Mouse (Mus musculus): ENCODE results near the gene Rangap1.
"Not testable (repeated sequence)": the region's sequence is repeated elsewhere in the genome, so short reads cannot be mapped to it uniquely, and the experiment has no call there.

The Rangap1 gene

DNA sequence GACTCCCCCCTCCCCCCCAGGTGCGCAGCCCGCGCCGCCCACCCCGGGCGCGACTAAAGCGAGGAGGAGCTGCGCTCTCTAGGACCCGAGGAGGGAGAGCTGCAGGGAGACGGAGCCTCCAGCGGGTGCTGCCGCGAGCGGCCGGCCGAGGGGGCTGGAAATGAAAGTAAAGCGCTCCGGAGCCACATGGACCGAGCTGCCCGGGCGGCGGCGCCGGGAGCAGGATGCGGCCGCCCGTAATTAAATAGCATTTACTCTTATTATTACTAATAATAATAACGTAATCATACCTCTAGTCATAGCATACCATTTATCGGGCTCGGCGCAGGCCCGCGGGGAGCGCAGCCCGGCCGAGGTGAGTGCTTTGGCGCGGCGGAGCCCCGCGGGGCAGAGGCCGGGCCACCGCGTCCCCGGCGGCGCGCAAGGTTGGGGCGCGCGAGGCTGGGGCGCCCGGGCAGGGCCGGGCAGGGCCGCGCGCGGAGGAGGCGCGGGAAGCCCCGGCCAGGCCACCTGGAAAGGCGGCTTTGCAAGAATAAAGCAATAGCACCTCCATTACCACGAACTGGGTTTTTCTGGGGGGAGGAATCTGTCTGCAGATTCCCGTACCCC lies at the start of gene Rangap1, which contains the start of gene Zc3h7b:
Gene Rangap1 (minus strand): TSS at position 539 of the 609 bp plus-strand sequence.
Gene Zc3h7b (plus strand): TSS at position 66 of the 609 bp plus-strand sequence.
- peak; percentile 69 to 73 for DNase-seq

DNA sequence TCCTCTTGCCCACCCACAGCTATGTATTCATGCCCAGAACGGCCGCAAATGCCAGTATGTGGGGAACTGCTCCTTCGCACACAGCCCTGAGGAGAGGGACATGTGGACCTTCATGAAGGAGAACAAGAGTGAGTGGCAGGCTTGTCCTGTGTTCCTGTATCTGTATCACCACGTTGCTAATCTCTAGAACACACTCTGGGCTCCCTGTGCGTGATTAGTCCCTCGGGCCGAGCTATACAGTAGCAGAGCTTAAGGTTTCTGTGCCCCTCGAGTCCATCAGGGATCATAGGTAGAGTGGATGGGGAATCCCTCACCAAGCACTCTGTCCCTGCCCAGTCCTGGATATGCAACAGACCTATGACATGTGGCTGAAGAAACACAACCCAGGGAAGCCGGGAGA lies 47.1 kb upstream of the Rangap1 start:
- no peak for DNase-seq

DNA sequence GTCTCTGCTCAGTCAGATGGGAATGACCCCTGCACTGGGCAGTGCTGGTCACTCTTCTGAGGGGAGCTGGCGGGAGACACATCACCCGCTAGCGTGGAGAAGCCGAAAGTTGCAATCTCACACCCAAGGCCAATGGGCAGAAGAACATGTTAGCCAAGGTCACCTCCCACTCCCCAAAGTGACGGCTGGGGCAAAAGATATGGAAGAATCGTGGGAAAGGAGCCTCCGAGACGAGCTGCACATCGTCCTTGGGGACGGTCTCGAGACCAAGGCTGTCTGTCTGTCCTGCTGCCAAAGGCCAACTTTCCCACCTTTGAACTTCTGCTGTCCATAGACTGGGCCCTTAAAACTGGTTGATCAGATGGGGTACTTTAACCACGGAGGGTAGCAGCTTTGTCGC lies 42.2 kb upstream of the Rangap1 start:
- DNase-seq, result no peak

DNA sequence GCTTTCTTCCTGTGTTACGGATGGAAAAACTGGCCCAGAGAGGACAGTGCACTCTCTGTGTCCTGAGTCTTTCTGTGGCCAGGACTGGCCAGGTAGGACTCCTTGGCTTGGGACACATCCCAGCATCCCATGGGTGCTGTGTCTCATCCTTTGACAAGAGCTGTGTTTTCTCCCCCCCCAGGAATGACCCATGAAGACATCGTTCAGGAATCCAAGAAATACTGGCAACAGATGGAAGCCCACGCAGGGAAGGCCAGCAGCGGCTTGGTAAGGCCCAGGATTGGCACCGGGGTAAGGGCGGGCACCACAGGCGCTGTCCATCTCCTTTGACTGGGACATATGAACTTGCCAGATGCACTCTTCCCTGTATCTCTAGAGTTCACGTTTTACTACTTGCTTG lies 40.4 kb upstream of the Rangap1 start:
- peak; percentile 54 to 60 for DNase-seq

DNA sequence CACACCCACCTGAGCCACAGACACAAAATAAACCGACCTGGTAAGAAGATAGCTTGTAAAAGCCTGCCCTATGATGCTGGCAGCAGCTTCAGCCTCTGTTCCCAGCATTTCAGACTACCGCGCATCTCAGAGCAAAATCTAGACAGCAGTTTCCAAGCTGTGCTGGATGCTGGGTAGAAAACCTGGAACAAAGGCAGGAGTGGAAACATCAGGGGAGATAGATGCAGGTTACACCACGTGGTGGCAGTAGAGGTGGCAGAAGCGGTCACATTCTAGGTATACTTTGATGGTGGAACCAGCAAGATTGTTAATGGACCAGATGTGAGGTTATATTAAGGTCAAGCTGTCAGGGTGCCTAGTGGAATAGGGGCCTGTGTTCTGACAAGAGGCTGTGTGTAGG lies 39.4 kb upstream of the Rangap1 start:
- DNase-seq, result peak; percentile 53 to 56

DNA sequence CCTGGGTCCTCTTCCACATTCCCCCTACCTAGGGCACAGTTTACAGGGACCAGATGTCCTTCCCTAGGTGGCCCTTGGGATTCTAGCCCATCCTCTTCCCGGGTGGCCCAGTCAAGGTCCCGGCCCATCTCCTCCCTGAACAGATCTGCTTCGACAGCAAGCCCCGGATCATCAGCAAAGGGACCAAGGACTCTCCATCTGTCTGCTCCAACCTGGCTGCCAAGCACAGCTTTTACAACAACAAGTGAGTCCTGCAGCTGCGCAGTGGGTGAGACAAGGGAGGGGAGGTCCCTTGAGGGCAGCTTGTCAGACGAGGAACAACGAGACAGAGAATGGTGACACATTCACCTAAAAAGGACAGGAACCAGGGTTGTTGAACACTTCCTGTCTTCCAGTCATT lies 36.5 kb upstream of the Rangap1 start:
- DNase-seq, result peak; percentile 47 to 56

DNA sequence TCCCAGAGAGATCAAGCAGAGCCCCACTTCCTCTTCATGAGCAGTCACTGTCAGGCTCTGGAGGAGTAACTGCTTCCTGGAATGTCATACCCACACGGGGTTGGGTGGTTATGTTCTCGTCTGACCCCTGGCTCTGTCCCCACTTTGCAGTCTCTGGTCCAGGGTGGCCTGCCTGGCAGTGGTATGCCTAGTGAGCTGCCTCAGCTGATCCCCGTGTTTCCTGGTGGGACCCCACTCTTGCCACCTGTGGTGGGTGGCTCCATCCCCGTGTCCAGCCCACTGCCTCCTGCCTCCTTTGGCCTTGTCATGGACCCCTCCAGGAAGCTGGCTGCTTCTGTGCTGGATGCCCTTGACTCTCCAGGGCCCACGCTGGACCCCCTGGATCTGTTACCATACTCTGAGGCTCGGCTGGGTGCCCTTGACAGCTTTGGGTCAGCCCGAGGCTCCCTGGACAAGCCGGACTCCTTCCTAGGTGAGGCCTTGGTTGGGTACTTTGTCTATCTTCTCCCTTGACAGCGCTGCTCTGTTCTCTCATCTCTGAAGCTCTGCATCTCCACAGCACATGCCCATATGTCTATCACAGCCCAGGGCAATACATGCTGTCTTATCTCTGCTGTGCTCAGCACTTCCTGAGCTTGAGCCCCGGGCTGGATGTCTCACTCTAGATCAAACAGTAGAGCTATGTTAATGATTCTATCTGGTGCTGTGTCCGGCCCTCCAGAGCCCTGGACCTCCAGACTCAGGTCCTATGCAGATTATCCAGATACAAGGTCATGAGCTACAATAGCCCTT lies 31.5 kb upstream of the Rangap1 start:
- DNase-seq, result no peak

DNA sequence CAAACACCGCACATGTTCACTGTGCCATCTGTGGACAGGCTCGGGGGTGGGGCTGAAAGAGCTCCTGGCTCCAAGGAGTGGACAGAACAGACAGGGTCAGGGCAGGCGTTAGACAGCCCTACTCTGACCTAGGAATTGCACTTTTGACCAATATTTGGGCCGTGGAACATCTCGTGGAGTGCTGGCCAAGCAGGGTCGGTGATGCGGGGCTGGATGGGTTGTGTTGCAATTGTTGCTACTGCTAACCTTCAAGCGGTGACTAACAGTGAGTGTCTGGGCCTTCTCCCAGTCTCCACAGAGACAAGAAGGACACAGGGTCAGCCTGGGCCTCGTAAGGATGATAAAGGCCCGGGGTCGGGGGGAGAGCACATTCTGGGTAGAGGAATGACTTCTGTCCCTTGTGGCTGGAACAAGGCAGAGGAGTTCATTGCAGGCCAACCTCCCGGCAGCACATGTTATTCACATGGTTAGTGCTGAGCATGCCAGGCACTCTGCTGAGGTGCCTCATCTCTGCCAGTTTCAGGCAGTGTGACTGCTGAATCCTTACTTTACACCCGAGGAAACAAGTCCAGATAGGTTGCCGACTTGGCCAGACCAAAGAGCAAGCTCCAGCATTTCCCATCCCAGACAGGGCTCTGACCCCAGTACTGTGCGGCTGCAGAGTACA lies 29.3 kb upstream of the Rangap1 start:
- peak; percentile 57 to 58 for DNase-seq

DNA sequence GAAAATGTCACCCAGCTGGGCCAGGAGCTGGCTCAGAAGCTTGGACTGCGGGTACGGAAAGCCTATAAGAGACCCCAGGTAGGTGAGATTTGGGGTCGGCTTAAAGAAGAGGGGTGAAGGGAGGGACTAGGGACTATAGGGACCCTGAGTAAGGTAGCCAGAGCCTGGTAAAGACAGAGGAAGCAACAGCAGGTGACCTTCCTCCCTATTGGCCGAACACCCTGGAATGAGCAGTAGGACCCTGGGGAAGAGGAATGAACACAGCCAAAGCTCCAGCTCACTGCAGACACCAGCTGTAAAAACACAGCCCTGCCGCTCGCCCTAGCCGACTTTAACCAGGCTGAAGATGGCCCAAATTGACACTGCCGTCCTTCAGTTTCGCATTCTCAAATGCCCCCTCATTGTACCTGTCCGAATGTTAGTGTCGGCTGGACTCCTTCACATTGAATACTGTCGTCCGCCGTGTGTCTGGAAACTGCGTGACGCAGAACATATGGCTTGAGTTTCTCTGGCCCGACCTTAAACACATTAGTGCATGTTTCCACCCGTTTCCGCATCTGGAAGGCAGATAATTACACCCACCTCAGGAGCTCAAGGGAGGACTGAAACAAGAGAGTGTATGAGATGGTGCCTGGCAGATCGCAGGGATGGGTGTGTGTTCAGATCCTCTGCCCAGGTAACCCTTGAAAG lies 27.2 kb upstream of the Rangap1 start:
- no peak for DNase-seq

DNA sequence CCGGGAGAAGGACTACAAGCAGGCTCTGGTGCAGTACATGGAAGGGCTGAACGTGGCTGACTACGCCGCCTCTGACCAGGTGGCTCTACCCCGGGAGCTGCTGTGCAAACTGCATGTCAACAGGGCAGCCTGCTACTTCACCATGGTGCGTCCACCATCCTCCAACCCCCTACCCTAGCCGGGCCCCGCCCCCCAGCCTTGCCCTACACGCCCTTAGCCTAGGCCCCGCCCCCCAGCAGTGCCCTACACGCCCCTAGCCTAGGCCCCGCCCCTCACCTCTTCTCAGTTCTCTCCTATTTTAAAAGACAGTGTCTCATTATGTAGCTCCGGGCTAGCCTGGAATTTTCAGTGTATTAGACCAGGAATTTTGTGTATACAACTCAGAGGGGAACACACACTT lies 23.7 kb upstream of the Rangap1 start:
- DNase-seq, result no peak

DNA sequence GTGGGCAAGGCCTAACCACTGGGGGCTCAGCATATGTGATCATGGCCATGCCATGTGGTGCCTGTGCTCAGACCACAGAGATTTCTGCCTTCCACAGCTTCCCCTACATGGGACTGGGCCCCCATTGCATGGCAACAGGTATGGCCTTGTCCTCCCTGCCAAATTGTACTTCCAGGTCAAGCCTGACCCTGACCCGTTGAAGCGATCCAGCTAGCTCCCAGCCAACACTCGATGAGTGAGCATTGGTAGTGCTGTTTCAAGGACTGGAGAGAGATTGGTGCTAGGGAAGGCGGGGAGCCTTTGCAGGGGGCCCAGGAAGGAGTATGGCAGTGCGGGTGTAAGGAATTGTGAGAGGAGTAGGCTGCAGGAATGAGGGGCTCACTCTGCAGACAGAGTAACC lies 21.1 kb upstream of the Rangap1 start:
- DNase-seq, result no peak

DNA sequence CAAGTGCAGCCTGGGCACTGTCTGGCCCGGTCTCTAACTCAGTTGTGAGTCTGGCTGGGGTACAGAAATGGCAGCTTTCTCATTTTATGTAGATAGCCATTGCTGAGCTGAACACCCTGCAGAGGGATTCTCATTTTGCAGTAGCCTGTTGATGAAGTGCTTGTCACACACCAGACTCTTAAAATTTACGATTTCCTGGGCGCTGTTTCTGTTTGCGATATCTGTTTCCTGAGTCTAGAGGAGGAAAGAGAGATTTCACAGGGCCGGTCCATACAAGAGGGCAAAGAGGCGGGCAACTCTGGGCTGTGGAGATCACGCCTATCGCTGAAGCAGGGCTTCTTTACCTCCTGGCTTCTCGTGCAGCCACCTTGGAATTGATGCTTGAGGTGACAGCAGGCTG lies 20.3 kb upstream of the Rangap1 start:
- DNase-seq, result no peak

DNA sequence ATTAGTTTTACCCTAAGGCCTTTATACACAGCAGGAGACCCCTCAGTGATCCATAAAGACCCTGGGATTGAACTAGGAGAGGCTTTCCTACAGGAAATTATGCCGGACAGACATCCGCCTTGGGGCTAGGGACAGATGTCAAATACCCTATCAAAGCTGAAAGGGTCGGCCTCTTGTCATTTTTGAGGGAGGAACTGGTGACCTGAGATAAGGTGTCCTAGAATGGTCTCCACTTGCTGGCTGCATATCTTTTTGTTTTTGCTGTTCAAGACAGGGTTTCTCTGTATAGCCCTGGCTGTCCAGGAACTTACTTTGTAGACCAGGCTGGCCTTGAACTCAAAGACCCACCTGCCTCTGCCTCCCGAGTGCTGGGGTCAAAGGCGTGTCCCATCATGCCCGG lies 19.2 kb upstream of the Rangap1 start:
- DNase-seq, result no peak

DNA sequence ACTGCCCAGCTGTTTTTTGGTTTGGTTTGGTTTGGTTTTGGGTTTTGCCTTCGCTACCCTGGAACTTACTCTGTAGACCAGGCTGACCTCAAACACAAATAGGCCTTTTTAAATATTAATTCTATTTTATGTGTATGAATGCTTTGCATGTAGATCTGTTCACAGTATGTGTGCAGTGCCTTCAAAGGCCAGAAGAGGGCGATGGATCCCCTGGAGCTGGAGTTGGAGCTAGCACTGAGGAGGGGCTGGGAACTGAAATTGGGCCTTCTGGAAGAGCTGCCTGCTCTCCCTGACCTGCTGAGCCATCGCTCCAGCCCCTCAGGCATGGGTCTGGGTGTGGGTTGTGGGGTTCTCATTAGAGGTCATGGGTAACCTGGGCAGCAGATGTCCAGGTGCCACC lies 16.6 kb upstream of the Rangap1 start:
- no peak for DNase-seq

DNA sequence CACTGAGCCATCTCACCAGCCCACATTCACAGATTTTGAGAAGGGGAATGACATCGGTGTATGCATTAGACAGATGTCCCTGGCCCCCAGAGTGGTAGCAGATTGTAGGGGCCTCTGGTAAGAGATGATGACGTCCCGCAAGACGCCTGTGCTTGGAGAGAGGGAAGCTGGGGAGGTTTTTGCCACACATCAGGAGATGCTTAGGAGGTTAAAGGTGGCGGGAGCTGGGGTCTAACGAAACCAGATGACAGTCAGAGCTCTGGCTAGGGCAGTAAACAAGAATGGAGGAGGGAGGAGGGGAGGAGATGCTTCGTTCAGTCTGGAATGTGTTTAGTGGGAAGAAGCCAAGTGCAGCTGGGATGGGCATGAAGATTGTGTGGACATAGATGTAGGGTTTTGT lies 16.1 kb upstream of the Rangap1 start:
- DNase-seq, result no peak

DNA sequence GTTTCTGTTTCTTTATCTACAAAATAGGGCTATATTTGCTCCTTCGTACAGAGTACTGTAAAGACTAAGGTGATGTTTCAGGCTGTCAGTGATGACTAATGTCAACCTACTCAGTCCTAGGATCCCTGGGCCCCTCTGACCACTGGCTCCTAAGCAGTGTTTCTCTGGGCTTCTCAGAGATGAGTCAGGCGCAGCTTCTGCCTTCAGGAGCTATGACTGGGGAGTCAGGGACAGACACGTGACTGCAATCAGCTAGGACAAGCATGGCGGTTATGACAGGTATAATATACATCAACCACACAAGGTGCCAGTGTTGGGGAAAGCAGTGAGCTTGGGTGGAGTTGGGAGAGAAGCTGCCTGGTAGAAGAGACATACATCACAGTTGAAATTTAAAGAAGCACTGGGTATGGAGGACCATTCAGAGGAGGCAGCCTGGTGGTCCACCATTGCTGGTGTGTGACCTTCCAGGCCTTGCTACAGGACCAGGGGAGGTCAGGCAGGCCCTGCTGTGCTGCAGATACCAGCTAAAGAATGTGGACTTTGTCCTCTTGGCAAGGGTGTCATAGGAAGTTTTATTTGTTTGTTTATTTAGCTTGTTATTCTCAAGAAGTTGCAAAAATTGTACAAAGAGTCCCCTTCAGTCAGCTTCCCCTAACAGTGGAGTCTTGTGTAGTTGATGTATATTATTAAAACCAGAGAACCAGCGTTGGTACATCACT lies 15.2 kb upstream of the Rangap1 start:
- no peak for DNase-seq

DNA sequence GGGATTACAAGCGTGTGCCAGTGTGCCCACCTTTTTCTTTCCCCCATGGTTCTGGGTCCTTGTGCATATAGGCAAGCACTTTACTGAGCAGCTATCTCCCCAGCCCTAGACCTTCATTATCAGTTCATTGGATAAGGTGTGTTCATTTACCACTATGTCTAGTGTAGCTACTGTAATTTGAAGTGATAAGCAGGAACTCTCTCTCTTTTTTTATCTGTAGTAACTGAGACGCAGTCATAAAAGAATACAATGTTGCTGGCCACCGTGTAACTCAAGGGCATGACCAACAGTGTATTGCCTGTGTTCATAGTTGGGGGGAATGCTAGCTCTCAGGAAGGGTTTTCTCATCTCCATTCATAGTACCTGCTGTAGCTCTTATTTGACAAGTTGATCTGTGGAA lies 14.2 kb upstream of the Rangap1 start:
- no peak for DNase-seq

DNA sequence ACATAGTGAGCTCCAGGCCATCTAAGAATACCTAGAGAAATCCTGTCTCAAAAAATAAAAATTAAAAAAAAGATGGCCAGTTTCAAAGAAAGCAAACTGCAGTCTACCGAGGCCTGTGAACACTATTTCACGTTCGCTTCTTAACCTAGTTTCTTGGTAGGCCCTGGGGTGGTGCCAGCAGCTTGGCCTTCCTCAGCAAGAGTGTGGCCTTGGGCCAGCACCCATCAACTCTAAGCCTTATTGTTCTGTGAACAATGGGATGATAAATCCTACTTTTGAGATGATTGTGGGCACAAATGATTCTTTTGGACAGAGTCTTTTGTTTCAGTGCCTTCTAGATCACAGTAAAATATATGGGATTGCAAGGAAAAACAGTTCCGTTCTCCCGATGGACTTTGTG lies 13.4 kb upstream of the Rangap1 start:
- DNase-seq, result peak; percentile 68 to 71

DNA sequence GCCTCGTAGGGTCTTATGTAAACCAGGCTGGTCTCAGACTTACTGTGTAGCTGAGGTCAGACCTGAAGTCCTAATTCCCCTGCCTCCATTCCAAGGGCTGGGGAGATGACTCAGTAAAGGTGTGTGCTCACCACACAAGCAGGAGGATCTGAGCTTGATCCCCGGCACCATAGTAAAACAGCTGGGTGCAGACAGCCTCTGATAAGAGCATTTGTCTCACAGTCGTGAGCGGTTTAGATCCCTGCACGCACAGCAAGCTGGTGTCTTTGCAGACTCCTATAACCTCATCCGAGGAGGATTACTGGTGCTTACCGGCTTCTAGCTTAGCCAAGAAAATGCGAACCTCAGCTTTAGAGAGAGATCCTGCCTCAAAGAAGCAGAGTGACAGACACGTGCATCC lies 8.3 kb upstream of the Rangap1 start:
- no peak for DNase-seq

DNA sequence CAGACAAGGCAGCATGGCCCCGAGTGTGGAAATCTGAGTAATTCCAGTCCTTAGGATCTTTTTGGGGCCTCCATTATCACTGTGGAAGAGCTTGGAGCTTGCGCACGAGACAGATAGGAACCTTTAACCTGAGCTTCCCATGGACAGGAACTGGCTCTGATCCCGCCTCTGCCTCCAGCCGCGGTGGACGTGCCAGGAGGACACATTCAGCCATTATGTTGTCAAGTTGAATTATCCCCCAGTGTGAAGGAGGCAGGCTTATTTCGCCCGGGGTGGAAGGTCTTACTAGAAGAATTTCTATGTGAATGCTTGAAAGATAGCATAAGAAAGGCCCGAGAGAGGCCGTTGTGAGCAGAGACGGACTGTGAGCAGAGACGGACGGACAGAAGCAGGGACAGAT lies 4.4 kb upstream of the Rangap1 start:
- peak; percentile 61 to 65 for DNase-seq

DNA sequence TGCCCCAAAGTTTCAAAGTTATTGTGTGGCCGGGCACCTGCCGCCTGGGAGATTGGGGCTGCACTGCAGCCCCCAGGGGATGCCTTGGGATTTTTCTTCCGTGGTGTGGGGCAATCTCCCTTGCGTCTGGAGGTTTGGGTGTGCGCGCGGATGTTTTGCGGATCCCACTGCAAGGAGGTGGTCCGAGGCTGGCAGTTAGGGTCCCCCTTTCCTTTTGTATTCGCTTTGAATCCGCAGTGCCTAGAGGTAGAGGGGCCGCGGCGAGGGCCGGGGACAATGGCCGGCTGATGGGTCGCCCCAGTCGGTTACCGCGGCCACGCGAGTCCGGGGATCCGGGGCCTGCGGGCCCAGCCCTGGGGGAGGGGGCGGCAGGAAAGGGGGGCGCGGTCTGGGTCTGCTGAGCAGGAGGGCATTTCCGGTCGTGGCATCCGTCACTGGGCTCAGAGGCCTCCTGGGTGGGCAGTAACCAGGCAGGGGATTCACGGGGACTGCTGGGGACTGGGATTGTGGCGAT lies 328 bp upstream of the Rangap1 start:
- peak; percentile 49 to 58 for DNase-seq

DNA sequence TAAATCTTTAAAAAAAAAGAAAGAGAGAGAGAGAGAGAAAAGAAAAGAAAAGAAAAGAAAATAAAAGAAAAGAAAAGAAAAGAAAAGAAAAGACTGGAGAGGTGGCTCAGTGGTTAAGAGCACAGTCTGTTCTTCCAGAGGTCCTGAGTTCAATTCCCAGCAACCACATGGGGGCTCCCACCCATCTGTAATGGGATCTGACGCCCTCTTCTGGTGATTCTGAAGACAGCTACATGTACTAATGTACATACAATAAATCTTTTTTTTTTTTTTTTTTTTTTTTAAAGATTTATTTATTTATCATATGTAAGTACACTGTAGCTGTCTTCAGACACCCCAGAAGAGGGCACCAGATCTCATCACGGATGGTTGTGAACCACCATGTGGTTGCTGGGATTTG lies 3.0 kb downstream of the Rangap1 start:
- not testable (repeated sequence) for DNase-seq

Measured in cerebellum, postnatal 36 days (tissue).